Mouse (Mus musculus) testis, adult 10 weeks (tissue): ENCODE results near the gene Vps51. TPM values are rescaled to one million over a fixed set of nuclear protein-coding genes. Genes with fewer than 3 reads are reported as not detected.

ENCODE experiments used
- polyA plus RNA-seq: library from polyadenylated mRNA; stranded (reverse); fragments of 350-450 nt; fragmentation: Illumina TruSeq; extraction: RNeasy Lipid Tissue Mini Kit (QIAGEN cat#74804); gene quantifications from one replicate; pipeline ENCODE4 v1.2.3, GENCODE M21; 2014; ENCODE audit warnings: low read depth, low replicate concordance

Vps51 gene
- polyA plus RNA-seq = 8.3 TPM

GRCm38 (mm10) chr19:6076564-6077393, at the start of gene Vps51:
Vps51 (minus strand) TSS chr19:6077231.

GRCm38 (mm10) chr19:6117986-6118676, 41.1 kb upstream of the Vps51 start, which contains the start of gene Sac3d1:
Sac3d1 (minus strand) TSS chr19:6118650.

GRCm38 (mm10) chr19:6105586-6105985, 28.6 kb upstream of the Vps51 start, which contains the start of gene Naaladl1:
Naaladl1 (plus strand) TSS chr19:6105782.

GRCm38 (mm10) chr19:6094119-6094518, 17.1 kb upstream of the Vps51 start, which contains the start of gene AC131692.1:
AC131692.1 (plus strand) TSS chr19:6094419.

GRCm38 (mm10) chr19:6084478-6085248, 7.6 kb upstream of the Vps51 start, which contains the start of the genes Zfpl1 and Cdca5:
Zfpl1 (minus strand) TSS chr19:6084956.
Cdca5 (plus strand) TSS chr19:6084983.

GRCm38 (mm10) chr19:6082156-6082555, 5.1 kb upstream of the Vps51 start, which contains the start of gene Gm28374:
Gm28374 (minus strand) TSS chr19:6082256.

GRCm38 (mm10) chr19:6079983-6080480, 3.0 kb upstream of the Vps51 start, which contains the start of gene Tmem262:
Tmem262 (plus strand) TSS chr19:6080033.

GRCm38 (mm10) chr19:6067724-6068415, 9.2 kb downstream of the Vps51 start, which contains the start of gene Tm7sf2:
Tm7sf2 (minus strand) TSS chr19:6068373.

GRCm38 (mm10) chr19:6061021-6061533, 16.0 kb downstream of the Vps51 start, which contains the start of gene Znhit2:
Znhit2 (plus strand) TSS chr19:6061192.

GRCm38 (mm10) chr19:6057313-6058096, 19.5 kb downstream of the Vps51 start, which contains the start of the genes Mrpl49 and Fau:
Mrpl49 (minus strand) TSS chr19:6057785.
Fau (plus strand) TSS chr19:6057844.

GRCm38 (mm10) chr19:6046294-6047153, 30.5 kb downstream of the Vps51 start, which contains the start of gene Syvn1:
Syvn1 (plus strand) TSS chr19:6046576.

Other genes starting within 250 kb of the Vps51 start
- 3.8 TPM for gene Frmd8, start 202.0 kb downstream of the Vps51 start, polyA plus RNA-seq
- gene Slc25a45, start 199.4 kb downstream of the Vps51 start, polyA plus RNA-seq = 2.8 TPM
- gene Tigd3, start 183.1 kb downstream of the Vps51 start, polyA plus RNA-seq = 0.38 TPM
- 9.0 TPM for gene Dpf2, start 164.2 kb downstream of the Vps51 start, polyA plus RNA-seq
- gene Cdc42ep2, start 152.4 kb downstream of the Vps51 start, polyA plus RNA-seq = 0.11 TPM
- gene Pola2, start 113.0 kb downstream of the Vps51 start, polyA plus RNA-seq = 7.6 TPM
- not detected for gene Slc22a20, start 91.1 kb downstream of the Vps51 start, polyA plus RNA-seq
- 0.24 TPM for gene Capn1, start 61.3 kb downstream of the Vps51 start, polyA plus RNA-seq
- 1.3 TPM for gene Syvn1, start 30.7 kb downstream of the Vps51 start, polyA plus RNA-seq
- gene Mrpl49, start 19.4 kb downstream of the Vps51 start, polyA plus RNA-seq = 9.4 TPM
- 25.7 TPM for gene Fau, start 19.4 kb downstream of the Vps51 start, polyA plus RNA-seq
- gene Znhit2, start 16.0 kb downstream of the Vps51 start, polyA plus RNA-seq = 0.66 TPM
- 1.6 TPM for gene Tm7sf2, start 8.9 kb downstream of the Vps51 start, polyA plus RNA-seq
- gene Tmem262, start 2.8 kb upstream of the Vps51 start, polyA plus RNA-seq = 14.1 TPM
- gene Gm28374, start 5.0 kb upstream of the Vps51 start, polyA plus RNA-seq = not detected
- 1.3 TPM for gene Zfpl1, start 7.7 kb upstream of the Vps51 start, polyA plus RNA-seq
- 10.9 TPM for gene Cdca5, start 7.8 kb upstream of the Vps51 start, polyA plus RNA-seq
- gene AC131692.1, start 17.2 kb upstream of the Vps51 start, polyA plus RNA-seq = 56.3 TPM
- gene Naaladl1, start 28.6 kb upstream of the Vps51 start, polyA plus RNA-seq = 0.13 TPM
- 1.2 TPM for gene Sac3d1, start 41.4 kb upstream of the Vps51 start, polyA plus RNA-seq
- 2.1 TPM for gene Snx15, start 51.1 kb upstream of the Vps51 start, polyA plus RNA-seq
- not detected for gene Batf2, start 63.8 kb upstream of the Vps51 start, polyA plus RNA-seq
- gene Arl2, start 64.3 kb upstream of the Vps51 start, polyA plus RNA-seq = 2.2 TPM
- gene Majin, start 107.2 kb upstream of the Vps51 start, polyA plus RNA-seq = 7.0 TPM
- gene Gpha2, start 149.1 kb upstream of the Vps51 start, polyA plus RNA-seq = not detected
- gene Ppp2r5b, start 158.6 kb upstream of the Vps51 start, polyA plus RNA-seq = 0.45 TPM
- 0.41 TPM for gene Atg2a, start 164.4 kb upstream of the Vps51 start, polyA plus RNA-seq
- gene Ehd1, start 199.5 kb upstream of the Vps51 start, polyA plus RNA-seq = 43.3 TPM
- 0.49 TPM for gene Cdc42bpg, start 229.2 kb upstream of the Vps51 start, polyA plus RNA-seq